Mouse (Mus musculus): Measurements from ENCODE around the gene D430041D05Rik. TPM values are rescaled to one million over a fixed set of nuclear protein-coding genes. Genes with fewer than 3 reads are reported as not detected.

D430041D05Rik gene
- polyA plus RNA-seq, 1 experiment from 2014 or later: 10.2 TPM

DNA sequence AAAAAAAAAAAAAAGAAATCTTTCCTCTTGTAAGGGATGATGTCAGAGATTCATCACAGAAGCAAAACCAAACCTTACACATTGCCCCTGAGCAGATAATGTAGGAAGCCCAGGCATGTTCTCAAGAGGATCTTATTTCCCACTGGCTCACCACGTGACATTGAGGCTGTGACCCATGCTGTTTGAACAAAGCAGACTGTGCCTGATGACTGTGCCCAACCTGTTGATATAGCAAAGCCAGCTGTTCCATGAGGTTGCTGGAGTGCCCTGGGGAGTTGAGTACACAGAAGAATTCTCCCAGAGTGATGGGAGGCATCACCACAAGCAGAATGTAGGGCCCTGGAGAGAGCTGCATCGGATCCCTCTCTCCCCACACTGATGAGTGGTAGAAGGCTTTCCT, 274.9 kb downstream of the D430041D05Rik start:
- Histone ChIP-seq H3K9me3 (no peaks in the 10 kb centered on the region), H3K4me3 (no peak overlapping the region), H3K27me3 (no peaks in the 10 kb centered on the region), H3K36me3 (no peaks in the 10 kb centered on the region), H3K9ac (no peak overlapping the region), H3K27ac (replicated peaks) (no peak overlapping the region), H3K4me2 (no peak overlapping the region), H3K4me1 (replicated peaks) (no peaks in the 10 kb centered on the region)
- ATAC-seq (ENCODE audit: low FRiP score, low read depth): no peak
- WGBS: 50% methylated on average over 2 of the region's 2 CpGs

DNA sequence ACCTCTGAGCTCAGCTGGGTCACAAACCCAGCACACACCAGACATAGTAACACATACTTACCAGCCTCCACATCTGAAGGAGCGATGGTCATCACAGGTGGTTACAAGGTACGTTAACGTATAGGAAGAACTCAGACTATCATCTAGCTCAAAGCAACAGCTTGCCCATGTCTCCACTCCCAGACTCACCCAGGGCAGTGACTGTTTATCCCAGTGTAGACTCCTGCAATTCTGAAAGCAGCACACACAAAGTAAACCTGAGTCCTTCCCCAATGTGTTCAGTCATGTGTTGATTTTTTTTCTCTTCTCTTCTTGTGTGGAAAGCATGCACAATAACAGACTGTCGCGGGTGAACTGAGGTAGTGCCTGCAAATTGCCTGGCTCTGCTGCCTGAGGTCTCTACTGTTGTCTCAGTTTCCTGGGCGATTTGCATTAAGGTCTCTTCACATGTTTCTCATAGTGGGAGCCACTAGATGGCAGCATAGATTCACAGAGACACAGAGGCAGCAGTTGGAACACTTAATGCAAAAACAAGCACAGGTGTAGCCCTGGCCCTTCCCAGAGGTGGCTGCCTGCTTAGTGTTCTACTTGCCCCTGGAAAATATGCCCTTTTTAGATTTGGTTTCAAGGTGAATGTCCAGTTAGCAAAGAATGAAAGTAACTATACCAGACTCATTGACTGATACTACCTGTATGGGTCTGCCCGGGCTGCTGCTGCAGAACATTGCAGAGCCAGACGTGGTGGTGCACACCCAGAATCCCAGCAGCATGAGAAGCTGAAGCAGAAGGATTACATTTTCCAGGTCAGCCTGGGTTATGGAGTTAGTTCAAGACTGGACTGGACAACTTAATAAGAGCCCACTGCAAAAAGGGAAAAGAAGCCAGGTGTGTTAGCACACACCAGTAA, 276.4 kb downstream of the D430041D05Rik start:
- no peaks in the 10 kb centered on the region for H3K9me3 ChIP-seq
- no peak overlapping the region for H3K4me3 ChIP-seq
- no peak overlapping the region for H3K27ac ChIP-seq (replicated peaks)
- no peak overlapping the region for H3K4me2 ChIP-seq
- no peak overlapping the region for H3K9ac ChIP-seq
- H3K27me3 ChIP-seq: no peaks in the 10 kb centered on the region
- 50% methylated on average over 8 of the region's 8 CpGs for WGBS
- H3K36me3 ChIP-seq: no peaks in the 10 kb centered on the region
- ATAC-seq (ENCODE audit: low FRiP score, low read depth): peak; percentile 77
- H3K4me1 ChIP-seq (replicated peaks): no peaks in the 10 kb centered on the region

- H3K36me3 ChIP-seq: no peaks in the 10 kb centered on the region
- no peak overlapping the region for H3K4me3 ChIP-seq
- no peak overlapping the region for H3K4me2 ChIP-seq
- H3K9me3 ChIP-seq: no peaks in the 10 kb centered on the region
- no peaks in the 10 kb centered on the region for H3K27me3 ChIP-seq
- no peak overlapping the region for H3K9ac ChIP-seq
- 49% methylated on average over 11 of the region's 12 CpGs for WGBS
- no peak overlapping the region for H3K27ac ChIP-seq (replicated peaks)
- ATAC-seq (ENCODE audit: low FRiP score, low read depth): no peak
- no peaks in the 10 kb centered on the region for H3K4me1 ChIP-seq (replicated peaks)
These were observed 277.6 kb downstream of the D430041D05Rik start for GRCm38 (mm10) chr2:104133042-104133810.

GRCm38 (mm10) chr2:104132266-104132859, 278.4 kb downstream of the D430041D05Rik start:
- 83% methylated on average over 7 of the region's 7 CpGs for WGBS
- H3K4me3 ChIP-seq: no peak overlapping the region

GRCm38 (mm10) chr2:104130969-104131368, 279.8 kb downstream of the D430041D05Rik start:
- no peak overlapping the region for H3K9ac ChIP-seq
- no peaks in the 10 kb centered on the region for H3K4me1 ChIP-seq (replicated peaks)
- H3K27ac ChIP-seq (replicated peaks): no peak overlapping the region
- H3K27me3 ChIP-seq: 0 out of 2 replicates have a peak, but pooled peaks cover 3% of the 10 kb centered on the region
- no peaks in the 10 kb centered on the region for H3K36me3 ChIP-seq
- H3K4me2 ChIP-seq: no peak overlapping the region
- H3K9me3 ChIP-seq: no peaks in the 10 kb centered on the region
- no peak overlapping the region for H3K4me3 ChIP-seq
- ATAC-seq (ENCODE audit: low FRiP score, low read depth): no peak
- 63% methylated on average over 3 of the region's 3 CpGs for WGBS

More at GRCm38 (mm10) chr2:104132266-104132859, 278.4 kb downstream of the D430041D05Rik start:
- H3K36me3 ChIP-seq: no peaks in the 10 kb centered on the region
- no peaks in the 10 kb centered on the region for H3K27me3 ChIP-seq
- no peaks in the 10 kb centered on the region for H3K4me1 ChIP-seq (replicated peaks)
- no peak overlapping the region for H3K9ac ChIP-seq
- H3K9me3 ChIP-seq: no peaks in the 10 kb centered on the region
- no peak overlapping the region for H3K4me2 ChIP-seq
- H3K27ac ChIP-seq (replicated peaks): no peak overlapping the region
- no peak for ATAC-seq (ENCODE audit: low FRiP score, low read depth)

DNA sequence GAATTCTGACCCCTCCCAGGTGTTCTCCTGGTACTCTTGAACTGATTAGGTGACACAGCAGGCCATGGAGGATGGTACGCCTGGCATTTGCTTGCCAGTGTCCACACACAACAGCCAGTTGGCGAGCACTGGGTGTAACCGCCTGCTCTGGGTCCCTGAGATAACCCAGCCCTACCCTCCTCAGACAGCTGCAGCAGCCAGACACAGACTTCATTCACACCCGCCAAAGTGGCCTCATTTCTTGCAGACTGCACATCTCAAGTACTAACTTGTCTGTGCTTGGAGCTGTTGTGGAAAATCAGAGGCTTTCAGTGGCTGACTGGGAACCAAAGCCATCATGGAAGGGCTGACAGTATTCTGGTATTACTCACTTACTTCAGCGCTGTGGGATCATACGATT, 280.6 kb downstream of the D430041D05Rik start:
- WGBS: 78% methylated on average over 6 of the region's 6 CpGs
- no peaks in the 10 kb centered on the region for H3K9me3 ChIP-seq

DNA sequence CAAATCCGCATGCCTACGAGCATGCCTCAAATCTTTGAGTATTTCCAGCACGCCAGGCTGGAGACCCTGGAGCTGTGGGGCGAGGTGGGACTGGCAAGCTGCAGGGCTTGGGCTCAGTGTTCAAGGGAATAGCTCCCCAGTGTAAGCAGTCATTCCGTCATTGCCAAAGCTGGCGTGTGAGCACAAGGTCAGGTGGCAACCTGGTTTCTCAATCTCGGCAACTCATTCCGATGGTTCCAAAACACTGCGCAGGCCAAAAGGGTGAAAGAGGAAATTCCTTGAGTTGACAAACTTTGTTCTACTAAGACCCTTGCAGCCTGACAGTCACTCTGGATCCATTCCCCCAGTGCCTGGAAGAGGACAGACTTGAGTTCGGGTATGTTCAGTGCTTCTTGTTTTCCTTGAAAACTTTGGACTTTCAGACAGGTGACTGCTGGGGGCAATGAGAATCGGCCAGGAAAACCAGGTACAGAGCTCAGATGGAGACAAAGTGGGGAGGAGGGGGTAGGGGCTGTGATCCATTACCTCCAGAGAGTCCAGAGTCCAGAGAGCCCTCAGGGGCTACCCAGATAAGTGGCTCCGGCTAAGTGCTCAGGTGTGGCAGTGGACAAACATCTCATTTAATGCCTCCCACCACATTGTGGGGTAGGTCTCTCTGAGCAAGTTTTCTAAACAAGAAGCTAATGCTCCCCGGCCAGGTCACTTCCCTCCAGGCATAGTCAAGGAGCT, 281.8 kb downstream of the D430041D05Rik start:
- no peak for ATAC-seq (ENCODE audit: low FRiP score, low read depth)
- Histone ChIP-seq H3K36me3 (no peaks in the 10 kb centered on the region), H3K9ac (no peak overlapping the region), H3K9me3 (no peaks in the 10 kb centered on the region), H3K27me3 (0 out of 2 replicates have a peak, but pooled peaks cover 11% of the 10 kb centered on the region), H3K4me1 (replicated peaks) (no peaks in the 10 kb centered on the region), H3K4me2 (no peak overlapping the region), H3K27ac (replicated peaks) (no peak overlapping the region), H3K4me3 (no peak overlapping the region)
- WGBS: 91% methylated on average over 13 of the region's 13 CpGs

More for the DNA sequence above, 280.6 kb downstream of the D430041D05Rik start:
- H3K27ac ChIP-seq (replicated peaks): no peak overlapping the region
- H3K27me3 ChIP-seq: 0 out of 2 replicates have a peak, but pooled peaks cover 8% of the 10 kb centered on the region
- H3K4me3 ChIP-seq: no peak overlapping the region
- H3K9ac ChIP-seq: no peak overlapping the region
- ATAC-seq (ENCODE audit: low FRiP score, low read depth): no peak
- H3K36me3 ChIP-seq: no peaks in the 10 kb centered on the region
- H3K4me2 ChIP-seq: no peak overlapping the region
- H3K4me1 ChIP-seq (replicated peaks): no peaks in the 10 kb centered on the region

- peaks cover 11% of the 10 kb centered on the region for H3K4me1 ChIP-seq (replicated peaks)
- 83% methylated on average over 5 of the region's 5 CpGs for WGBS
- 0 out of 2 replicates have a peak, but pooled peaks cover 11% of the 10 kb centered on the region for H3K27me3 ChIP-seq
- no peak overlapping the region for H3K4me3 ChIP-seq
- no peaks in the 10 kb centered on the region for H3K9me3 ChIP-seq
- no peak overlapping the region for H3K9ac ChIP-seq
- no peak for ATAC-seq (ENCODE audit: low FRiP score, low read depth)
- H3K27ac ChIP-seq (replicated peaks): no peak overlapping the region
- H3K4me2 ChIP-seq: no peak overlapping the region
- H3K36me3 ChIP-seq: no peaks in the 10 kb centered on the region
These were observed 286.7 kb downstream of the D430041D05Rik start for GRCm38 (mm10) chr2:104124071-104124470.

DNA sequence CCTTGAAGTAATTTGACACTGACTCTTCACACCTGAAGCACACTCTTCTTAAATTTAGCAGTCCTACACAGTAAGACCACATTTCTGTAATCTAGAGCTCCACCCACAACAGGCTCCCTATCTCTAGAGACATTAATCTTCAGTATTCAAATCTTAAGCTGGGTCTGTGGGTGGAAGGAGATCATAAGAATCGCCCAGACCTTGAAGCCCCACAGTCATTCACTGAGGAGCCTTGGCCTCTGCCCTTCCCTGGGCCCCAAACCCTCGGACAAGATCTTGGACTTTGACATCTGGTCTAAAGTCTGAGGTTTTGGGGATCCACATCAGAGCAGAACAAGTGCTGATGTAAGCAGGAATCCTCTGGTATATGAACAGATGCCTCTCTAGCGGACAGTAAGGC, 287.3 kb downstream of the D430041D05Rik start:
- H3K9ac ChIP-seq: no peak overlapping the region
- H3K4me1 ChIP-seq (replicated peaks): peaks cover 11% of the 10 kb centered on the region
- H3K9me3 ChIP-seq: no peaks in the 10 kb centered on the region
- H3K4me2 ChIP-seq: peak overlapping the region; percentile 98
- H3K4me3 ChIP-seq: peak overlapping the region; percentile 66; the same call in 1 of the 2 replicates
- 38% methylated on average over 3 of the region's 3 CpGs for WGBS
- H3K36me3 ChIP-seq: no peaks in the 10 kb centered on the region
- H3K27ac ChIP-seq (replicated peaks): no peak overlapping the region
- ATAC-seq (ENCODE audit: low FRiP score, low read depth): peak; percentile 31
- 0 out of 2 replicates have a peak, but pooled peaks cover 11% of the 10 kb centered on the region for H3K27me3 ChIP-seq

GRCm38 (mm10) chr2:104122505-104123378, 288.1 kb downstream of the D430041D05Rik start, which contains the start of gene A930018P22Rik:
Gene A930018P22Rik, plus strand, starts transcription at chr2:104122769.
- Histone ChIP-seq H3K9me3 (no peaks in the 10 kb centered on the region), H3K4me1 (replicated peaks) (peaks cover 11% of the 10 kb centered on the region), H3K36me3 (no peaks in the 10 kb centered on the region), H3K27me3 (0 out of 2 replicates have a peak, but pooled peaks cover 11% of the 10 kb centered on the region), H3K4me3 (peak within 1 kb of the TSS; percentile 66), H3K4me2 (peak within 1 kb of the TSS; percentile 98), H3K9ac (peak within 1 kb of the TSS; percentile 68), H3K27ac (replicated peaks) (peak within 1 kb of the TSS; percentile 69)
- WGBS: under 1% methylated on average over 74 of the region's 74 CpGs
- ATAC-seq (ENCODE audit: low FRiP score, low read depth): peak; percentile 96

All from hindbrain, embryonic 15.5 days (tissue).